14 mouse cellular contexts compared by ENCODE assay signal in the genomic region with DNA sequence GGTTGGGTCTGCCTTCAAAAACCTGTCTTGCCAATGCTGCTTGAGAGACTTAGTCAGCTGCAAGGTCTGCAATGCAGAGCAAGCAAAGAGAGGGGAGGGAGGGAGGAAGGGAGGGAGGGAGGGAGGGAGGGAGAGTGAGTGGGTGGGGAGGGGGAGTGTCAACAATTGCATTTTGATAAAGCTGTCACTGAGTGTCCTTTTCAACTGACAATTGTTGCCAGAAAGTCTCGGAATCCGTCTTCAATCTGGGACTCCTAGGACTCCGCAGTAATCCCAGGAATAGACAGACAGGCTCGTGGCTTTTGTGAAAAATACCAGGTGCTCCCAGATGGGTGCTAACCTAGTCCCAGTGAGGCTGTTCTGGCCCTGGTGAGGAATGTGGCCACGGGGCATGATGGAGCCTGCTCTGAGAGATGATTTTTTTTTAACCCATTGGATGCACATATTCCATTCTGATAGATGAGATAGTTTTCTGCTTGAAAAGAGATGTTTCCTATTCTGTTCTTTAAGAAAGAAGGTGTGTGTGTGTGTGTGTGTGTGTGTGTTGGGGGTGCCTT.
A peak's percentile ranks its signal among the peaks of the same experiment; 100 is the strongest.
DNase-seq lines count a peak whose midpoint lies in the region; ATAC-seq and TF ChIP-seq lines count a peak whose summit lies in the region.
"Had no signal": no experiment of that assay in that cellular context is flagged by ENCODE, and none has a peak within 500 bp of the region (broad histone marks: within the 10 kb centered on the region; RNA-seq: fewer than 3 reads in every experiment).

No protein-coding gene starts in this region.

- ATAC-seq in heart, embryonic 15.5 days (replicated peaks; ENCODE audit: insufficient number of reproducible peaks, insufficient read depth, low FRiP score, low read depth) = no peak
- ATAC-seq in lung, embryonic 16.5 days (ENCODE audit: low read depth) = peak; percentile 29
- ATAC-seq in embryonic facial prominence, embryonic 11.5 days (replicated peaks; ENCODE audit: insufficient number of reproducible peaks, low FRiP score, low TSS enrichment, low read depth) = 0 out of 2 replicates have a peak, but pooled peaks have one; percentile 40
- ATAC-seq: CD4-positive, CD25-positive, alpha-beta regulatory T cell, adult 4 months; inflammation-experienced regulatory T-cells, adult 6 months had no signal

- H3K9ac ChIP-seq in heart, embryonic 15.5 days = no peak overlapping the region
- H3K9ac ChIP-seq in lung, embryonic 16.5 days (ENCODE audit: low read length) = no peak overlapping the region
- no peak overlapping the region for H3K9ac ChIP-seq in embryonic facial prominence, embryonic 11.5 days (replicated peaks; ENCODE audit: low read length)
- H3K9ac ChIP-seq: forebrain, embryonic 12.5 days; midbrain, embryonic 12.5 days had no signal

- no peak for DNase-seq in heart, adult 8-10 months (ENCODE audit: low spot score)
- no peak for DNase-seq in lung, adult 2 months
- peak; percentile 44 for DNase-seq in MN1 (ENCODE audit: low spot score)
- DNase-seq in embryonic facial prominence, embryonic 11.5 days (ENCODE audit: low spot score) = no peak
- no peak for DNase-seq in ovary, postnatal 14 days (ENCODE audit: low spot score)
- DNase-seq: liver; thymus, adult 2 months had no signal

- H3K9me3 ChIP-seq in heart, embryonic 15.5 days (replicated peaks) = no peaks in the 10 kb centered on the region
- no peaks in the 10 kb centered on the region for H3K9me3 ChIP-seq in lung, embryonic 16.5 days (ENCODE audit: control insufficient read depth, low read length)
- H3K9me3 ChIP-seq in embryonic facial prominence, embryonic 11.5 days (replicated peaks; ENCODE audit: control insufficient read depth, low read length) = no peaks in the 10 kb centered on the region
- H3K9me3 ChIP-seq: forebrain, embryonic 12.5 days; midbrain, embryonic 12.5 days had no signal

- peak overlapping the region; percentile 26; the same call in 1 of the 2 replicates for H3K4me2 ChIP-seq in heart, embryonic 15.5 days
- H3K4me2 ChIP-seq in lung, embryonic 16.5 days (ENCODE audit: low read depth, low read length) = no peak overlapping the region
- no peak overlapping the region for H3K4me2 ChIP-seq in embryonic facial prominence, embryonic 11.5 days (ENCODE audit: low read depth, low read length)
- H3K4me2 ChIP-seq: forebrain, embryonic 12.5 days; midbrain, embryonic 12.5 days had no signal

- TF ChIP-seq POLR2A in lung, adult 2 months (IDR thresholded peaks at IDR 0.05; ENCODE audit: borderline replicate concordance, extremely low read depth, low read depth, low read length) = no peak

- H3K27me3 ChIP-seq in heart, embryonic 15.5 days = no peaks in the 10 kb centered on the region
- no peaks in the 10 kb centered on the region for H3K27me3 ChIP-seq in lung, embryonic 16.5 days (ENCODE audit: control insufficient read depth, insufficient read depth, low read depth, low read length)
- no peaks in the 10 kb centered on the region for H3K27me3 ChIP-seq in embryonic facial prominence, embryonic 11.5 days (ENCODE audit: control insufficient read depth, insufficient read depth, low read length)
- H3K27me3 ChIP-seq: forebrain, embryonic 12.5 days had no signal

- TF ChIP-seq CTCF in lung, adult 2 months (IDR thresholded peaks at IDR 0.05; ENCODE audit: insufficient read depth, low read length) = no peak

- H3K4me3 ChIP-seq in heart, embryonic 15.5 days = no peak overlapping the region
- H3K4me3 ChIP-seq in lung, embryonic 16.5 days (ENCODE audit: low read length) = no peak overlapping the region
- no peak overlapping the region for H3K4me3 ChIP-seq in lung, adult 2 months (replicated peaks; ENCODE audit: extremely low read depth, low read depth, low read length)
- no peak overlapping the region for H3K4me3 ChIP-seq in embryonic facial prominence, embryonic 11.5 days (ENCODE audit: low read depth, low read length)
- H3K4me3 ChIP-seq: forebrain, embryonic 12.5 days; midbrain, embryonic 12.5 days had no signal

- WGBS in heart, embryonic 15.5 days = 8% methylated on average over 5 of the region's 5 CpGs
- WGBS in lung, embryonic 16.5 days = 6% methylated on average over 5 of the region's 5 CpGs
- 15% methylated on average over 5 of the region's 5 CpGs for WGBS in lung, adult 2 months
- 22% methylated on average over 5 of the region's 5 CpGs for WGBS in embryonic facial prominence, embryonic 11.5 days

- H3K27ac ChIP-seq in heart, embryonic 15.5 days = peak overlapping the region; percentile 41
- H3K27ac ChIP-seq in lung, embryonic 16.5 days (ENCODE audit: low read length) = peak overlapping the region; percentile 52; the same call in 1 of the 2 replicates
- no peak overlapping the region for H3K27ac ChIP-seq in embryonic facial prominence, embryonic 11.5 days (replicated peaks; ENCODE audit: low read depth, low read length)
- H3K27ac ChIP-seq: forebrain, embryonic 12.5 days; kidney, postnatal 0 days; midbrain, embryonic 12.5 days had no signal

- peaks cover 42% of the 10 kb centered on the region for H3K4me1 ChIP-seq in heart, embryonic 15.5 days (replicated peaks)
- peaks cover 30% of the 10 kb centered on the region for H3K4me1 ChIP-seq in lung, embryonic 16.5 days (replicated peaks; ENCODE audit: control insufficient read depth, insufficient read depth, low read length)
- H3K4me1 ChIP-seq in lung, adult 2 months (ENCODE audit: control insufficient read depth, insufficient read depth, low read length) = peaks cover 5% of the 10 kb centered on the region; the same call in 1 of the 2 replicates
- H3K4me1 ChIP-seq in embryonic facial prominence, embryonic 11.5 days (ENCODE audit: control insufficient read depth, insufficient read depth, low read length) = no peaks in the 10 kb centered on the region

- no peaks in the 10 kb centered on the region for H3K36me3 ChIP-seq in heart, embryonic 15.5 days
- no peaks in the 10 kb centered on the region for H3K36me3 ChIP-seq in lung, embryonic 16.5 days (ENCODE audit: control insufficient read depth, insufficient read depth, low read length)
- H3K36me3 ChIP-seq in embryonic facial prominence, embryonic 11.5 days (replicated peaks; ENCODE audit: control insufficient read depth, insufficient read depth, low read depth, low read length) = no peaks in the 10 kb centered on the region
- H3K36me3 ChIP-seq: forebrain, embryonic 12.5 days; midbrain, embryonic 12.5 days had no signal
